Mouse (Mus musculus) 3T3-L1 (cell line): ENCODE results near the gene Rad51b.

Experiments used
- DNase-seq: peaks from one replicate; pipeline ENCODE4 v3.0.0-alpha.2; 2015; ENCODE audit warnings: low read depth, low spot score

The Rad51b gene

DNA sequence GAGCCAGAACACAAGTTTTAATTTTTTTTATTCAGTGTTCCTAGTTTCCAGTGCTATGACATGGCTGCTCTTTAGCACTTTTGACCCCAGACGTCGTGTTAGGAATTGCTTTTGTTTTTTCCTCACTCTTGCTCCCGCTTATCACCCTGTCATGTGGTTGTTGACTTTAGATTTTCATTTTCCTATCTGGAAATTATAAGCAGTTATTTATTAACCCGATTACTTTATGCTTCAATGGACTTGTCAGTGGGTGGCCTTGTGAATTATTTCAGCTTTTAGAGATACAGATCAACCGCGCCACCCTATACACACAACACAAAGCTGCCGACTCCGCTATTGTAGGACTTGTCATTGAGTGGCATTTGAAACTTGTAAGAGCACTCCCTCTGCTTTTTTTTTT, 228.8 kb downstream of the Rad51b start:
- no peak for DNase-seq

DNA sequence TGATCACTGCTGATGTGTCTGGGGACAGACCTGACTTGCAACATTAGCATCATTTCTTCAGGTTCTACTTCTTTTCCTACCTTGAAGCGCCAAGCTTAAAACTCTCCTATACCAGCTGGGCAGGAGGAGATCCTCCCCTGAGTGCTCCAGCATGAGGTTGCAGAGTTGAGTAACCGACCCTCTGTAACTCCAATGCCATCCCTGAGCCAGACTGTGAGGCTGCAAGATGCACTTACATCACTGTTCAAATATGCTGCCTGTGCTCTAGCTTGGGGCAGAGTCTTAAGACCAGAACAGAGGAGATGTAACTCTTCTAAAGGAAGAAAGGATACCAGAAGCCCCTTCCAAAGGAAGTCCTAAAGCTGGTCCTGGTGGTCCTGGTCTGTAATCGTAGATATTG, 230.1 kb downstream of the Rad51b start:
- peak; percentile 80 for DNase-seq

DNA sequence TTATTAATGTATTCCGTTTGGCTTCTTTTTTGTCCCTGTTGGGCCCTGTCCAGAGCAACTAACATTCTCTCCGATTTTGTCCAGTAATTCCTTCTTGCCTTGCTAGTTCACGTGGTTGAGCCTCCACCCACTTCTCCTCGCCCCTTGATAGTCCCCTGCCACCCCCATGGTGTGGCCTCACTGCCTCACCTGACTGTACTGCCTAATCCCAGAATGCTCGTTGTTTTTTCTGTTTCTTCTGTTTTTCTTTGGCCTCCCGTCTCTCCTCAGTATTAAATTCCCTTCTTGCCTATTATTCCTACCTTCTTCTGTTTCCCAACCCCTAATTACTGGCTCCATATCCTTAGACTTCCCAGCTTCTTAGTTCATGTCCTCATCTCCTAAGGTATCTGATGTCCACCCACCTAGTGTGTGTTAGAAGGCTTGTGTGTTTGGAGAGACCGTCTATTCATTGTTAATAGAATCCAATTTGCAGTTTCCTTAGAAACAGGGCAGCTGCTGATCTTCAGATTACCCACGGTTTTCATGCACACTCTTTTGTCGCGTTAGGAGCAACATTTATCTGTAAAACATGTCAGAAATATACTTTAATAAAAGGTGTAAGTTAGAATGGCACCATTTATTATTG, 233.3 kb downstream of the Rad51b start:
- DNase-seq: no peak

DNA sequence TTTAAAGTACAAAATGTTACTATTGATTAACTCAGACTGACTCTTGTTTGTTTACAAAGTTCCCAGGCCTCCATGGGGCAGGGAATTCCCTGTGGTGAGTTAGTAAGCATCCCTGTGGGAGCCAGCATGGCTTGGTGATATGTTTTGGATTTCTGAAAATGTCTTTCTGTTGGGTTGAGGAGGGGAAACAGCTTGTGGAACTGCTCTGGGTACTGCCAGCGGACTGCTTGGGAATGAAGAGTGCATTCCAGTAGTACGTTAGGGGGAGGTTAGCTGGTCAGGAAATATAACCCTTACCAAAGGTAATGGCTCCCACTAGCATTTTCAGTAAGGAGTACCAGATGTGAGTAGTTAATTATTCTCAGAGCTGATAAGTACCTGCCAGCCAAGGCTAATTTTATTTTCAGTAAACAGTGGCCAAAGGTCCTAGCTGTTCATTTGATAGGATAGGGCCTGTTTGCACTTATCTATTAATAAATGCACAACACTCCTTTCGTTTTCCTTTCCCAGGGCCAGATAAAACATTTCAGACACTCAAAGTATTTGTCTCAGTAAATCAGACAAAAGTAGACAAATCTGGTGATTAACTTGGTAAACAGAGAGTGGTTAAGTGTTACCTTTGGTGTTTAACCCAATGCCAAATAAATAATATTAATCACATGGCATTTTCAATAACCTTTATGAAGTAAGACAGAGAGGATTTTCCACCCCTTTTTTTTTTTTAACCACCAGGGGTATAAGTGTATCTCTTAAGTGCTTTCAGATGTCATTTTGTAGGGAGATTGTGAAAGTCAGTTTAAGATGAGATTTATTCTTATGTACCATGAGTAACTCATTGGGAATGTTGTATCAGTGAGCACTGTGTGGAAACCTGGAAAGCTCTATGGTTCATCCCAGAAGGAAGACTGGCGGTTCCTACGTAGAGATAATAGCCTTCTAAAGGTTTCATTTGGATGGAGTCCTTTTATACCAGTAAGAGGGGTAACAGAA, 235.0 kb downstream of the Rad51b start:
- DNase-seq: peak; percentile 93

GRCm38 (mm10) chr12:79534778-79535177, 237.7 kb downstream of the Rad51b start:
- DNase-seq: no peak

- no peak for DNase-seq
Observed at GRCm38 (mm10) chr12:79535532-79536437, 238.7 kb downstream of the Rad51b start.

- no peak for DNase-seq
Observed at GRCm38 (mm10) chr12:79540176-79540575, 243.1 kb downstream of the Rad51b start.

DNA sequence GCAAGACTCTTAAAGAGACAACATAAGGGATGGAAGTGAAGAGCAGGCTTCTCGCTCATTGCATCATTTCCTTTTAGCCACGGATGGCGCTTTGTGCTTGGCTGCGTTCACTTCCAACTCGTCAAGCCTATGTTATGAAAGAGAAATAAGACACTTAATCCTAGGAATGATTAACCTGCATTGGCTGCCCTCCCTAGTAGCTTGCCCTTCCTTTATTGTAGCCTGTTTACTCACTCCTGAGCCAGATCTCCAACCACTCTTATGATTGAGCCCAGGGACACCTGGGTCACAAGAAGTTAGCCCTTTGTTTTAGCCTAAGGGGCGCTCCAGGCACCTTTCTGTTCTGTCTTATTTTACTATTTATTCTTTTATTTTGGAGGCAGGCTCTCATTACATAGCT, 244.5 kb downstream of the Rad51b start:
- no peak for DNase-seq

- no peak for DNase-seq
Observed at GRCm38 (mm10) chr12:79545063-79545462, 248.0 kb downstream of the Rad51b start.

- no peak for DNase-seq
Observed at GRCm38 (mm10) chr12:79547556-79547955, 250.5 kb downstream of the Rad51b start.

DNA sequence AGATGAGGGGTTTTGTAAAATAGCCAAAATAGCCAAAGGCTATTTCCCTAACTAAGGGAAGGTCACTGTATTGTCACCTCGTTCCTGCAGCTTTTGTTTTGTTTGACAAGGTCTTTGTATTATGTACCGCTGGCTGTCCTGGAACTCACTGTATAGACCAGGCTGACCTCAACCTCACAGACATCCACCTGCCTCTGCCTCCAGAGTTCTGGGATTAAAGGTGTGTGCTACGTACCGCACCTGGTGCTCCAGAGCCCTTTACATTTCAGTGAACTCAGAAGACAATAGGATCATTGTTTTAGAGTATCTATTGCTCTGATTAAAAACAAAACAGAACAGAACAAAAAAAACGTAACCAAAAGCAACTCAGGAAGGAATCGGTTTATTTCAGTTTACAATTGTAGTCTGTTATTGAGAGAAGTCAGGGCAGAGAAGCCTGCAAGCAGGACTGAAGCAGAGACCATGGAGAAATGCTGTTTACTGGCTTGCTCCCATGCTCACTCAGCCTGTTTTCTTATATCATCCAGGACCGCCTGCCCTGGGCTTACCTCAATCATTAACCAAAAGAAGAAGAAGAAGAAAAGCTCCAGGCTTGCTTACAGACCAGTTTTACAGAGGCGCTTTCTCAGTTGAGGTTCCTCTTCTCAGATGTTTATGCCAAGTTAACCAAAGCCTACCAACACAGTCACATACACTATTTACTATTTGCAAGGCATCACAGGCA, 251.7 kb downstream of the Rad51b start:
- DNase-seq: no peak

- DNase-seq: no peak
Observed at GRCm38 (mm10) chr12:79550049-79550682, 253.1 kb downstream of the Rad51b start.

DNA sequence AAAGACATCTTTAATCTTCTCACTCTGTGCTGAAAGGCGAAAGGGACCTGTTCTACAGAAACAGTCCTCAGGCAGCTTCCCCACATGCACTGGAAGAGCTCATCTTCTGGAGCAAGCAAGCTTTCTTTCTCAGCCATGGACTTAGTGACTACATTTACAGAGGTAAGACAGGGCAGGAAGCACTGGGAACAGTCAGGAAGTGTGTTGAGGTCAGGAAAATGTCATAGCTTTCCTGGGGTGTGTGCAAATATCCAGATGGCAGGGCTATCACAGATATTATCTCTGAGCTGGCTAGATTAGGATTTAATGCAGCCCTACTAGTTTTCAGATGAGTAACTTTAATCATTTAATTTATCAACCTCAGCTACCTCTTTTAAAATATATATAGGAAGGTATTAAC, 254.2 kb downstream of the Rad51b start:
- DNase-seq: no peak

- peak; percentile 93 for DNase-seq
Observed at GRCm38 (mm10) chr12:79553056-79553455, 256.0 kb downstream of the Rad51b start.

DNA sequence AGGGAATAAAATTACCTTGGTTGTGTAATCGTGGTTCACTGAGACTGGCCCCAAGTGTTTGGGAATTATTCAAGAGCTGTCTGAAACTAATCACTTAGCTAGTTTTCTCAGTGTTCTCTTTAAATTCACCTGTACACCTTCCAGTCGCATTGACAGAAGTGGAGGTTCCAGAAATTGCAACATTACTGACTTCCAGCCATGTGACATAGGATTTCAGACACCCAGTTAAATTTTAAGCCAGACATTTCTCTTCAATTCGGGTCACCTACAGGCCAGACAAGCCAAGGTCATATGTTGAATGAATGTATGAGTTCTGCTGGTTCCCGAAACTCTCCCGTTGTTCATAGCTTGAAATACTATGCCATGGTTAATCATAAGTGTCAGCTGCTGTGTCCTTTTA, 260.8 kb downstream of the Rad51b start:
- no peak for DNase-seq

DNA sequence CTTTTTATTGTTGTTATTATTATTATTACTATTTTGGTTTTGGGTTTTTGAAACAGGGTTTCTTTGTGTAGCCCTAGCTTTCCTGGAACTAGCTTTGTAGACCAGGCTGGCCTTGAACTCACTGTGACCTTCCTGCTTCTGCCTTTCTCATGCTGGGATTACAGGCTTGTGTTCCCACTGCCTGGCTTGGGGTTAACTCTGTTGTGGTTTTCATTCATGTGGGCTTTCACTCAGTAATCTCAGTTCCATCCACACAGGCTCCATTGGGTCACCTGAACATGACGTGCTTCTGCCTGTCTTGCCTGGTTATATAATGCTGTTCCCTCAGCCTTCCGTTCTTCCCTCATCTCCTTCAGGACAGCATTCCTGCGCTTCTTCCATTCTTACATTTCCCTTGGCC, 261.6 kb downstream of the Rad51b start:
- DNase-seq: no peak

DNA sequence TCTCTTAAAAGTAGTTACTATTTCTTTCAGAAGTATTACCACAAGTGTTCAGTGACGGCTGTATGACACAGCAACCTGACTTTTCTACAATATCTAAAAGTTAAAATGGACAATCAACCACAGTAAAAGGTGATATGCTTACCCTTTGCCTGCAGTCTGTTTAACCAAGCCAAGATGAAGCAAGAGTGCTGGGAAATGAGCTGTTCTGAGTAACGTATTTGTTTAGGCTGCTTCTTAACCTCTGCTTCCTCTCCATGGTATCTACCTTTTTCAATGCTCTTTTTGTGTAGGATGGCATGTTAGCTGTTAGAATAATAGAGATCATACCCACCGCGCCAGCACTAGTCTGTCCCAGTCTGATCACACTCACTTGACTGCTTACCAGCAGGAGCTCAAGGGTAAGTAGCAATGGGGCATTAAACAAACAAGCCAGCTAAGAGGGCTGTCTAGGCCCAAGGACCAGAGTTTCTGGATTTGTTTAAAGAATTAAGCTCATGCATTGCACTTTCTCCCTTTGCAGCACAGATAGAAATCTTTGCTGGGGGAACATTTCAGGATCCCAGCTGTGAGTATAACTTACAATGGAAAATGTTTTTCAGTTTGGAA, 262.4 kb downstream of the Rad51b start:
- no peak for DNase-seq

DNA sequence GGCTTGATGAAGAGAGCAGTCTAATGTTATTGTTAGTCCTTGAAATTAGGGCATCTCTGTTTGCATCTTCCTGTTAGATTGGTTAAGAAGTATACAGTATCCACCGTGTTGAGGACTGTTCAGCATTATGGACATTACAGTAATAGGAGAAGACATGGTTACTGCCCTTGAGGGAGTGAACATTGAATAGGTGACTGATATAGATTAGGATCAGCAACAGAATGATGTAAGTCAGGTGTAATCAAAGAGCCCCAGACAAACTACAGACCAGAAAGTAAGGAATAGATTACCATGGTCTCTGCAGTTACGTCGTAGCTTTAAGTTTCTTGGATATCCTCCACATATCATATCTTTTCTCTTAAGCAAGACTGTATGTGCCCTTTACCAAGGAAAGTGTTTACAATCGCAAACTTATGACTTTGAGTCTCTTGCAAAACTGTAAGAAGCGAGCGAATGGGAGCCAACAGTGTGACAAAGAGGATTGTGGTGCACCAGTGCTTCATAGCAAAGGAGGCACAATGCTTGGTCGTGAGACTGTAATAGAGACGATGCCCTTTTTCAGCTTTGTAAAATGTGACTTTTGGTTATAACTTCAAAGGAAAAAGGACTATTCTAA, 263.1 kb downstream of the Rad51b start:
- DNase-seq: no peak

DNA sequence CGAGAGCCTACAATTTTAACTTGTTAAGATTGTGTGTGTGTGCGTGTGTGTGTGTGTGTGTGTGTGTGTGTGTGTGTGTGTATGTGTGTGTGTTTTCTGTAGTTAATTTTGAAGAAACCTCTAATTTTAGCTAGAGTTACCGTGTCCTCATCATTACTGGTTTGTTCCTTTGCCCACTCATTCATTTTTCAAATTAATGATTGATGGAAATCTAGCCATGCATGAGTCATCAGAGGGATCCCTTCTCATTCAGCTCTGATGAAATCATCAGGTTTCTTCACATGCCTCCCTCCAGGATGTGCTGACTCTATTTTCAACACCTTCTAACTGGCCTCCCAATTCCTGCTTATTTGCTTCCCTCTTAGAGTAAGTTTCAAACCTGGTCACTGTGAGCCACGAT, 263.8 kb downstream of the Rad51b start:
- peak; percentile 81 for DNase-seq
